Mouse (Mus musculus) heart, embryonic 11.5 days (tissue): ENCODE measurements around the gene Bmp2k. TPM values are rescaled to one million over a fixed set of nuclear protein-coding genes. Genes with fewer than 3 reads are reported as not detected.

Experiments
- ATAC-seq: fragments of 200-750 bp; cut with Nextera tagmentation; replicated peaks from 2 replicates; pipeline ENCODE4 v1.8.0; 2017; ENCODE audit warnings: moderate library complexity; ENCODE audit not compliant: insufficient number of reproducible peaks, low FRiP score, low TSS enrichment
- H3K27ac ChIP-seq: fragments of 300-500 bp; sonication (generic); 2 replicates; pipeline ENCODE4 v1.5.1; 2014; ENCODE audit warnings: mild to moderate bottlenecking, low read depth, low read length
- H3K27me3 ChIP-seq: fragments of 300-500 bp; sonication (generic); 2 replicates; pipeline ENCODE4 v1.6.1; 2014; ENCODE audit warnings: mild to moderate bottlenecking, low read length, mixed read lengths; ENCODE audit not compliant: control insufficient read depth, insufficient read depth
- H3K36me3 ChIP-seq: fragments of 300-500 bp; sonication (generic); 2 replicates; pipeline ENCODE4 v1.6.1; 2014; ENCODE audit warnings: mild to moderate bottlenecking, low read length, moderate library complexity, mixed read lengths; ENCODE audit not compliant: control insufficient read depth, insufficient read depth
- H3K4me1 ChIP-seq: fragments of 300-500 bp; sonication (generic); 2 replicates; pipeline ENCODE4 v1.6.1; 2014; ENCODE audit warnings: low read length; ENCODE audit not compliant: control insufficient read depth, insufficient read depth
- H3K4me2 ChIP-seq: fragments of 300-500 bp; sonication (generic); 2 replicates; pipeline ENCODE4 v1.6.1; 2014; ENCODE audit warnings: mild to moderate bottlenecking, moderate library complexity
- H3K4me3 ChIP-seq: fragments of 300-500 bp; sonication (generic); 2 replicates; pipeline ENCODE4 v1.5.1; 2014; ENCODE audit warnings: low read depth, low read length
- H3K9ac ChIP-seq: fragments of 300-500 bp; sonication (generic); 2 replicates; pipeline ENCODE4 v1.6.1; 2014; ENCODE audit warnings: mild to moderate bottlenecking, low read depth, low read length, moderate library complexity
- H3K9me3 ChIP-seq: fragments of 300-500 bp; sonication (generic); replicated peaks from 2 replicates; pipeline ENCODE4 v1.6.1; 2016; ENCODE audit warnings: low read length; ENCODE audit not compliant: control insufficient read depth
- WGBS: fragments of 180-500 bp; shearing (Covaris S2); extraction: QIAGEN DNeasy Blood & Tissue Kit; methylation state at CpG from one replicate; pipeline ENCODE4 v1.1.7; 2014; ENCODE audit not compliant: insufficient replicate concordance; 5-methylcytosine and 5-hydroxymethylcytosine counted together
- polyA plus RNA-seq: library from polyadenylated mRNA; unstranded; fragments of >200 nt; fragmentation: Nextera tagmentation; extraction: Ambion mirVana; gene quantifications from 2 replicates; pipeline ENCODE4 v1.2.1, GENCODE M21; 2014

The Bmp2k gene
- polyA plus RNA-seq, 1 experiment from 2014 or later = 12.7 TPM

GRCm38 (mm10) chr5:96968628-96969027, 28.9 kb upstream of the Bmp2k start:
- H3K4me1 ChIP-seq = peaks cover 6% of the 10 kb centered on the region; the same call in 1 of the 2 replicates
- no peak overlapping the region for H3K4me3 ChIP-seq
- no peaks in the 10 kb centered on the region for H3K27me3 ChIP-seq
- WGBS = 13% methylated on average over 6 of the region's 6 CpGs
- peak overlapping the region; percentile 35; the same call in 1 of the 2 replicates for H3K27ac ChIP-seq
- ATAC-seq = no peak; the same call in 1 of the 2 replicates
- H3K36me3 ChIP-seq = no peaks in the 10 kb centered on the region
- no peaks in the 10 kb centered on the region for H3K9me3 ChIP-seq
- H3K9ac ChIP-seq = peak overlapping the region; percentile 34; the same call in 1 of the 2 replicates
- H3K4me2 ChIP-seq = no peak overlapping the region; the same call in 1 of the 2 replicates

GRCm38 (mm10) chr5:96969032-96969431, 28.5 kb upstream of the Bmp2k start:
- no peak overlapping the region for H3K4me3 ChIP-seq
- H3K27ac ChIP-seq = peak overlapping the region; percentile 35; the same call in 1 of the 2 replicates
- H3K27me3 ChIP-seq = no peaks in the 10 kb centered on the region
- H3K36me3 ChIP-seq = no peaks in the 10 kb centered on the region
- peak overlapping the region; percentile 20 for H3K4me2 ChIP-seq
- H3K9me3 ChIP-seq = no peaks in the 10 kb centered on the region
- WGBS = 47% methylated on average over 3 of the region's 3 CpGs
- peaks cover 6% of the 10 kb centered on the region; the same call in 1 of the 2 replicates for H3K4me1 ChIP-seq
- no peak overlapping the region for H3K9ac ChIP-seq
- ATAC-seq = peak; percentile 61

- Histone ChIP-seq H3K36me3 (no peaks in the 10 kb centered on the region), H3K4me1 (no peaks in the 10 kb centered on the region), H3K9ac (no peak overlapping the region), H3K27ac (no peak overlapping the region), H3K4me3 (no peak overlapping the region), H3K27me3 (no peaks in the 10 kb centered on the region), H3K4me2 (no peak overlapping the region), H3K9me3 (no peaks in the 10 kb centered on the region)
- ATAC-seq = no peak
- 57% methylated on average over 7 of the region's 7 CpGs for WGBS
These were observed 27.6 kb upstream of the Bmp2k start for GRCm38 (mm10) chr5:96969705-96970471.

GRCm38 (mm10) chr5:96970472-96970848, 27.0 kb upstream of the Bmp2k start:
- no peak overlapping the region for H3K4me2 ChIP-seq
- H3K4me3 ChIP-seq = no peak overlapping the region
- H3K27ac ChIP-seq = no peak overlapping the region
- H3K36me3 ChIP-seq = no peaks in the 10 kb centered on the region
- H3K4me1 ChIP-seq = no peaks in the 10 kb centered on the region
- H3K27me3 ChIP-seq = no peaks in the 10 kb centered on the region
- no peak overlapping the region for H3K9ac ChIP-seq
- H3K9me3 ChIP-seq = no peaks in the 10 kb centered on the region
- no peak for ATAC-seq

- Histone ChIP-seq H3K9me3 (no peaks in the 10 kb centered on the region), H3K4me1 (no peaks in the 10 kb centered on the region), H3K27ac (no peak overlapping the region), H3K4me3 (no peak overlapping the region), H3K4me2 (no peak overlapping the region), H3K9ac (no peak overlapping the region), H3K27me3 (no peaks in the 10 kb centered on the region), H3K36me3 (no peaks in the 10 kb centered on the region)
- 86% methylated on average over 5 of the region's 5 CpGs for WGBS
- no peak for ATAC-seq
These were observed 24.9 kb upstream of the Bmp2k start for GRCm38 (mm10) chr5:96972474-96973130.

- Histone ChIP-seq H3K4me3 (no peak overlapping the region), H3K4me2 (no peak overlapping the region), H3K9ac (no peak overlapping the region), H3K27ac (no peak overlapping the region), H3K27me3 (no peaks in the 10 kb centered on the region), H3K36me3 (no peaks in the 10 kb centered on the region), H3K9me3 (no peaks in the 10 kb centered on the region), H3K4me1 (no peaks in the 10 kb centered on the region)
- no peak for ATAC-seq
- 61% methylated on average over 3 of the region's 3 CpGs for WGBS
These were observed 23.8 kb upstream of the Bmp2k start for GRCm38 (mm10) chr5:96973714-96974113.

GRCm38 (mm10) chr5:96974661-96975060, 22.8 kb upstream of the Bmp2k start:
- H3K36me3 ChIP-seq = no peaks in the 10 kb centered on the region
- no peak for ATAC-seq
- peaks cover under 1% of the 10 kb centered on the region; the same call in 1 of the 2 replicates for H3K4me1 ChIP-seq
- no peak overlapping the region for H3K4me2 ChIP-seq
- no peaks in the 10 kb centered on the region for H3K27me3 ChIP-seq
- 60% methylated on average over 1 of the region's 1 CpGs for WGBS
- no peaks in the 10 kb centered on the region for H3K9me3 ChIP-seq
- no peak overlapping the region for H3K4me3 ChIP-seq
- H3K27ac ChIP-seq = no peak overlapping the region
- no peak overlapping the region for H3K9ac ChIP-seq

GRCm38 (mm10) chr5:96975112-96975511, 22.4 kb upstream of the Bmp2k start:
- Histone ChIP-seq H3K4me1 (peaks cover 4% of the 10 kb centered on the region; the same call in 1 of the 2 replicates), H3K4me3 (no peak overlapping the region), H3K27ac (no peak overlapping the region), H3K9me3 (no peaks in the 10 kb centered on the region), H3K9ac (no peak overlapping the region), H3K27me3 (peaks cover under 1% of the 10 kb centered on the region; the same call in 1 of the 2 replicates), H3K4me2 (no peak overlapping the region), H3K36me3 (no peaks in the 10 kb centered on the region)
- WGBS = 80% methylated on average over 3 of the region's 3 CpGs
- no peak for ATAC-seq
